In genomic region chr8:11363340-11364126, GRCm38 (mm10) we compare ENCODE assay signal across 10 mouse cellular contexts. TPM values are rescaled to one million over a fixed set of nuclear protein-coding genes. Genes with fewer than 3 reads are reported as not detected.
A peak's percentile ranks its signal among the peaks of the same experiment; 100 is the strongest.
DNase-seq lines count a peak whose midpoint lies in the region; ATAC-seq and TF ChIP-seq lines count a peak whose summit lies in the region.
"Had no signal": no experiment of that assay in that cellular context is flagged by ENCODE, and none has a peak within 500 bp of the region (broad histone marks: within the 10 kb centered on the region; RNA-seq: fewer than 3 reads in every experiment).

No protein-coding gene starts in this region.

- peaks cover 2% of the 10 kb centered on the region; the same call in 1 of the 2 replicates for H3K36me3 ChIP-seq in lung, embryonic 14.5 days (ENCODE audit: insufficient read depth)
- peaks cover 4% of the 10 kb centered on the region for H3K36me3 ChIP-seq in embryonic facial prominence, embryonic 10.5 days (replicated peaks)
- no peaks in the 10 kb centered on the region for H3K36me3 ChIP-seq in limb, embryonic 14.5 days (ENCODE audit: control insufficient read depth, insufficient read depth, low read length)

- peaks cover 24% of the 10 kb centered on the region for H3K4me1 ChIP-seq in lung, embryonic 14.5 days (ENCODE audit: insufficient read depth)
- peaks cover 20% of the 10 kb centered on the region for H3K4me1 ChIP-seq in lung, adult 2 months (ENCODE audit: control insufficient read depth, insufficient read depth, low read length)
- peaks cover 73% of the 10 kb centered on the region for H3K4me1 ChIP-seq in embryonic facial prominence, embryonic 10.5 days
- H3K4me1 ChIP-seq in limb, embryonic 14.5 days (ENCODE audit: control insufficient read depth, insufficient read depth, low read length), result peaks cover 28% of the 10 kb centered on the region

- no peak overlapping the region for H3K9ac ChIP-seq in lung, embryonic 14.5 days
- H3K9ac ChIP-seq in limb, embryonic 14.5 days (ENCODE audit: low read depth, low read length, severe bottlenecking), result no peak overlapping the region

- no peak for ATAC-seq in lung, embryonic 14.5 days (ENCODE audit: insufficient read depth)
- ATAC-seq in limb, embryonic 14.5 days (ENCODE audit: low FRiP score, low read depth), result no peak

- TF ChIP-seq CTCF in gastrocnemius, adult 2 months (IDR thresholded peaks at IDR 0.05), result no peak
- TF ChIP-seq CTCF in lung, embryonic 14.5 days (IDR thresholded peaks at IDR 0.05; ENCODE audit: low read depth), result no peak
- TF ChIP-seq CTCF in lung, adult 2 months (IDR thresholded peaks at IDR 0.05; ENCODE audit: insufficient read depth, low read length), result no peak

- H3K4me3 ChIP-seq in gastrocnemius, adult 2 months, result no peak overlapping the region
- no peak overlapping the region for H3K4me3 ChIP-seq in lung, embryonic 14.5 days (ENCODE audit: low read depth, low read length)
- H3K4me3 ChIP-seq in lung, adult 2 months (replicated peaks; ENCODE audit: extremely low read depth, low read depth, low read length), result no peak overlapping the region
- peak overlapping the region; percentile 6; the same call in 1 of the 2 replicates for H3K4me3 ChIP-seq in embryonic facial prominence, embryonic 10.5 days
- no peak overlapping the region for H3K4me3 ChIP-seq in limb, embryonic 14.5 days (replicated peaks; ENCODE audit: low read length)

- DNase-seq in gastrocnemius, adult 2 months, result no peak
- DNase-seq in gastrocnemius, adult 18-20 months (ENCODE audit: low spot score), result no peak
- no peak for DNase-seq in lung, embryonic 14.5 days
- DNase-seq in lung, adult 2 months, result no peak
- DNase-seq in embryonic facial prominence, embryonic 10.5 days (ENCODE audit: low spot score), result no peak
- DNase-seq in limb, embryonic 14.5 days (ENCODE audit: low spot score), result no peak
- DNase-seq in gastrocnemius, postnatal 4 days (ENCODE audit: low spot score in 2 of 2), result no peak
- no peak for DNase-seq in testis, postnatal 10 days (ENCODE audit: low spot score)
- DNase-seq: layer of hippocampus, postnatal 36 days; thymus, postnatal 14 days had no signal

- H3K4me2 ChIP-seq in lung, embryonic 14.5 days, result no peak overlapping the region
- no peak overlapping the region for H3K4me2 ChIP-seq in limb, embryonic 14.5 days (replicated peaks; ENCODE audit: low read depth, low read length, severe bottlenecking)

- 55% methylated on average over 13 of the region's 13 CpGs for WGBS in lung, embryonic 14.5 days
- WGBS in lung, adult 2 months, result 63% methylated on average over 13 of the region's 13 CpGs
- 32% methylated on average over 13 of the region's 13 CpGs for WGBS in embryonic facial prominence, embryonic 10.5 days
- 53% methylated on average over 13 of the region's 13 CpGs for WGBS in limb, embryonic 14.5 days

- H3K27ac ChIP-seq in gastrocnemius, adult 2 months, result peak overlapping the region; percentile 73
- H3K27ac ChIP-seq in lung, embryonic 14.5 days (ENCODE audit: low read depth), result peak overlapping the region; percentile 77; the same call in 1 of the 2 replicates
- H3K27ac ChIP-seq in embryonic facial prominence, embryonic 10.5 days (replicated peaks), result peak overlapping the region; percentile 87
- H3K27ac ChIP-seq in limb, embryonic 14.5 days (replicated peaks; ENCODE audit: low read depth, low read length), result peak overlapping the region; percentile 65

- intact Hi-C loops in gastrocnemius, adult 2 months (cut with DNase I), result no loop called here

- no peak for TF ChIP-seq POLR2A in lung, adult 2 months (IDR thresholded peaks at IDR 0.05; ENCODE audit: borderline replicate concordance, extremely low read depth, low read depth, low read length)
- TF ChIP-seq POLR2A in limb, embryonic 14.5 days (IDR thresholded peaks at IDR 0.05; ENCODE audit: borderline replicate concordance, extremely low read depth, insufficient read depth, insufficient read length), result no peak

- H3K9me3 ChIP-seq in lung, embryonic 14.5 days (ENCODE audit: low read depth, low read length), result no peaks in the 10 kb centered on the region
- no peaks in the 10 kb centered on the region for H3K9me3 ChIP-seq in embryonic facial prominence, embryonic 10.5 days
- no peaks in the 10 kb centered on the region for H3K9me3 ChIP-seq in limb, embryonic 14.5 days (ENCODE audit: control insufficient read depth, low read length)

- no peaks in the 10 kb centered on the region for H3K27me3 ChIP-seq in lung, embryonic 14.5 days (ENCODE audit: insufficient read depth, low read length)
- H3K27me3 ChIP-seq in embryonic facial prominence, embryonic 10.5 days (replicated peaks; ENCODE audit: low read depth, poor library complexity, severe bottlenecking), result no peaks in the 10 kb centered on the region
- H3K27me3 ChIP-seq in limb, embryonic 14.5 days (ENCODE audit: control insufficient read depth, insufficient read depth, low read length), result no peaks in the 10 kb centered on the region

RNA-seq across cellular contexts. Expression of gene Col4a1, which starts 50.9 kb away (rescaled TPM):
- total RNA-seq in gastrocnemius, adult 2 months (2021), result 100 to 1,000 TPM in 1 of 2 experiments, 10 to 100 TPM in 1; 73.3 to 117 TPM
- total RNA-seq in gastrocnemius, adult 18-20 months (2021), result 10 to 100 TPM; 66.5 to 81.6 TPM
- 372 and 389 TPM in 2 replicates for polyA plus RNA-seq in lung, embryonic 14.5 days (2014; fragmentation: Nextera tagmentation; extraction: Ambion mirVana)
- 556 and 580 TPM in 2 replicates for polyA plus RNA-seq in lung, adult 2 months (2012; rRNA removed)
- polyA plus RNA-seq in embryonic facial prominence, embryonic 10.5 days (2016; fragmentation: Nextera tagmentation; extraction: Ambion mirVana), result 128 and 138 TPM in 2 replicates
- 225 and 296 TPM in 2 replicates for polyA plus RNA-seq in limb, embryonic 14.5 days (2012; rRNA removed)
- polyA plus RNA-seq in limb, embryonic 14.5 days (2014; fragmentation: Nextera tagmentation; extraction: Ambion mirVana), result 210 and 215 TPM in 2 replicates
- total RNA-seq in gastrocnemius, postnatal 4 days (2021), result 1,000 to 10,000 TPM in 1 of 2 experiments, 100 to 1,000 TPM in 1; 969 to 1,074 TPM

RNA-seq across cellular contexts. Expression of gene Col4a2, which starts 50.9 kb away (rescaled TPM):
- 10 to 100 TPM; 51.3 to 69.5 TPM for total RNA-seq in gastrocnemius, adult 2 months (2021)
- total RNA-seq in gastrocnemius, adult 18-20 months (2021), result 10 to 100 TPM; 37.4 to 50.2 TPM
- 103 and 111 TPM in 2 replicates for polyA plus RNA-seq in lung, embryonic 14.5 days (2014; fragmentation: Nextera tagmentation; extraction: Ambion mirVana)
- 219 and 237 TPM in 2 replicates for polyA plus RNA-seq in lung, adult 2 months (2012; rRNA removed)
- polyA plus RNA-seq in embryonic facial prominence, embryonic 10.5 days (2016; fragmentation: Nextera tagmentation; extraction: Ambion mirVana), result 51.8 and 54.7 TPM in 2 replicates
- 89.0 and 109 TPM in 2 replicates for polyA plus RNA-seq in limb, embryonic 14.5 days (2012; rRNA removed)
- polyA plus RNA-seq in limb, embryonic 14.5 days (2014; fragmentation: Nextera tagmentation; extraction: Ambion mirVana), result 76.3 and 76.4 TPM in 2 replicates
- 100 to 1,000 TPM; 480 to 481 TPM for total RNA-seq in gastrocnemius, postnatal 4 days (2021)
